Mouse (Mus musculus): ENCODE data around the gene Pigt.

Gene Pigt

GRCm38 (mm10) chr2:164496847-164497690, at the start of gene Pigt:
Pigt (plus strand) TSS chr2:164497520.
- DNase-seq (ENCODE audit: low read depth, low spot score): peak; percentile 68

DNA sequence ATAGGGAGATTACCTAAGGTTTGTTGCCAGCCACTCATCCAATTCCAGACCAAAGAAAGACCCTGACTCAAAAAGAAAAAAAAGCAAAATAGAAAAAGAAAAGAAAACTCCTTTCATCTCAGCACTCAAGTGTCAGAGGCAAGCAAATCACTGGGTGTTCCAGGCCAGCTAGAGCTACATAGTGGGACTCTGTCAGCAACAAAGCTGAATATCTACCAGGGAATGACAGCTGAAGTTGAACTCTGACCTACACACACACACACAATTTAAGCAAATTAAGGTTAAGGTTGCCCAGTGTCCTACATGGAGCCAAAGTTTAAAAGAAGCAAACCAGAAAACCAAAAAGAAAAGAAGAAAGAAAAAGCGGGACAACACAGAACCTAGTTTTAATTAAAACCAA, 49.2 kb upstream of the Pigt start:
- DNase-seq (ENCODE audit: low read depth, low spot score): no peak

- DNase-seq (ENCODE audit: low read depth, low spot score): no peak
Measured at GRCm38 (mm10) chr2:164448921-164449320, 48.4 kb upstream of the Pigt start.

DNA sequence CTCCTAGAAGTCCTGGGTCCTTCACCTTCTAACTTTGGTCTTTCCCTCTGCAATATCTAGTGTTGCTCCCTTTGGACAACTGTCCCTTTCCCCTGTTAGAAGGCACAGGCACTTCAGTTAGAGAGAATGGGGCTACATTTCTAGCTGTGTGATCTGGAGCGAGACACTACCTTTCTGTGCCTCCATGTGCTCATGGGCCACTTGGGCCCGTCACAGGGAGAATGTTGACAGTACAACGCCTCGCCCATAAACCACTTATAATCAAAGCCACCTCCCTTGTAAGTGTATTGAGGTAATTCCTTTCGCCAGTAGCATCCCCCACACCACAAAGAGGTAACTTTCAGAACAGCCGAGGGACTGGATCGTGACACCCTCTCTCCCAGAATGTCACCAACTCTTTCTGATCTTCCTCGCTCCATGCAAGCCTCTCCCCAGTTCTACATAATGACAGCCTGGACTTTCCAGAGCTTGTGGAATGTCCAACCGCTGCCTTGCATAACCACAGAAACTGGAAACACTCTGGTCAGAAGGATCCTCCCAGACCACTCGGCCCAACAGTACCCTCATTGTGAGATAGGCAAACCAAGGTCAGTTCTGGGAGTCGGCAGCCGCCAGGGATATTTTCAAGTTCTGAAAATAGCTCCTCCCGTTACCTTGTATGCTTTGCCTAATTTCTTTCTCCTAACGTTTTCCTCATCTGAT, 47.8 kb upstream of the Pigt start:
- no peak for DNase-seq (ENCODE audit: low read depth, low spot score)

GRCm38 (mm10) chr2:164452000-164452676, 45.2 kb upstream of the Pigt start:
- DNase-seq (ENCODE audit: low read depth, low spot score): no peak

- DNase-seq (ENCODE audit: low read depth, low spot score): no peak
Measured at GRCm38 (mm10) chr2:164453047-164453757, 44.1 kb upstream of the Pigt start.

DNA sequence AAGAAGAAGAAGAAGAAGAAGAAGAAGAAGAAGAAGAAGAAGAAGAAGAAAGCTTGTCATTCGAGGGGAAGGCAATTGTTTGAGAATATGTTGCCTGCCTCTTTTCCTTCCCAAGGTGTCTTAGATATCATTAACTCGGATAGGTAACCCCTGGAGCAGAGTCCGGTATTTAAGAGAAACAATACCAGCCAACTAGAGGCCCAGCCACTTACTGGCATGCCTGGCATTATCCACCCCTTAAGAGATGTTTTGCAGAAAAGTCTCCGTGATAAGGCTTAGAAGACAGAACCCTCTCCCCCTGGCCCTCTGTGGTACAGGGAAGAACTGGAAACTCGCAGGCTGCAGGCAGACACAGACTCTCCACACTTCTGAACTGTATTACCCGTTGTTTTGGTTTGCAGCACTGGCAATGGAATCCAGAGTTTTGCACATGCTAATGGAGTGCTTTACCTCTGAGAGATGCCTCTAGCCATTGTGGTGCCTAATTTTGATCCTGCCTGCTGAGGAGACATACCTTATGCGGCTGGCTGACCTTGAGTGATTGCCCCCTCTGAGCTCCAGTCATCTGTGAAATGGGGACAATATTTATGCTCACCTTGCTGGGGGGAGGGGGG, 43.3 kb upstream of the Pigt start:
- no peak for DNase-seq (ENCODE audit: low read depth, low spot score)

DNA sequence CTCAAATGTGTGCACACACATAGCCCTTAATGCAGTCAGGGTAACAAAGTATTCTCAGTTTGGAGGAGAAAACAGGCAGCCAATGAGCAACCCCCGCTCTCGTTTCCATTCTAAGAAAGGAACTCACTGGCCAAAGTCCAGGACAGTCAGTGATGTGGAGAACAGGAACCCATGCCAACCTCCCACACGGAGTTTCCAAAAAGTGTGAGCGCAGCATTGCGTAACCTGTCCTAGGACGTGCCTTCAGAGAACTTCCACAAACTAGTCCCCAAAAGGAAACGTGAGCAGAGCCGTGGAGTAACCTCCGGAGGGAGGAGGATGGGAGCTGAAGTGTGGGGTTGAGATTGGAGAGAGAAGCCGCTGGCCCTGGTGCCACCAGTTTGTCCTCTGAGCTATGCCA, 42.5 kb upstream of the Pigt start:
- DNase-seq (ENCODE audit: low read depth, low spot score): no peak

DNA sequence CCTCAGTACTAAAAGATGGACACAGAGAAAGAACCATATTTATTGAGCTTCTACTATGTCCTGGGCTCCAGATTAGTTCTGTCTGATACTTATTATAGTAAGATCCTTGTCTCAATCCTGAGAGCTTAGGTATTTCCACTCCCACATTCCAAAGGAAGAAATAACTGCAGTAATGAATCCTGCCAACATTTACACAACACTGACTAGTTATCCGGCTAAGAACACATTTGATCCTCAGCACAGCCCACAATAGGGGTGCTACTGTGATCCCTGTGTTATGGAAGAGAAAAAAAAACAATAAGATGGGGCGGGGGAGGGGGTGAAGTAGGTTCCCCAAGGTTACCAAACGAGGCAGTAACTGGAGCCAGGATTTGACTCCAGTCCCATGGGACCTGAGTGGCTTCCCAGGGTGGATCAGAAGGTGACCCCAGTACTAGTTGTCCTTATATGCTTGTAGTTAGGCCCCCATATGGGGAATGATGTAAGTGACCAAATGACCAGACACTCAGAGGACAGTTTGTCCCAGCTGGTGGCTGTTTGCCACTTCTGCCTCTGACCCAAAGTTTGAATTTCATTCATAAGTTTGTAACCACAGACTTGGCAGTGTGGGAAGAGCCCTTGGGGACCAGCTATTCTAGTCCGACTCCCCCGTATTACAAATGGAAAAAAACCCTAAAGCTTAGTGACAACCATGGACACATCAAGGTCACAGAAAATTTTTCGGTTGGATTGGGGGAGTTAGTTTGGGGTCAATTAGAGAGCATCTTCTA, 41.7 kb upstream of the Pigt start:
- DNase-seq (ENCODE audit: low read depth, low spot score): no peak

DNA sequence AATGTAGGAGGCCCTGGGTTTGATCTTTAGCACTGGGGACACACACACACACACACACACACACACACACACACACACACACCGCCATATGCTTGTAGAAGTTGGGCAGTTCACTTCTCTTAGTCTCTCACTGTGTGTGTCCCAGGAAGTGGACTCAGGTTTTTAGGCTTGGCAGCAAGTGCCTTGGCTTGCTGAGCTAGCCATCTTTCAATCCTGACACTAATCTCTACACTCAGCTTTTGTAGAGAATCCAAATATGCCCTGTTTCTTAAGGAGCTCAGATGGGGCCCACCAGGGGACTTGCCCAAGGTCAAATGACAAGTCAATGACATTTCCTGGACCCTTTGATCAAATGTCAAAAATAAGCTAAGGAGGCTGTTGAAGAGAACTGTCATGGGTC, 40.9 kb upstream of the Pigt start:
- DNase-seq (ENCODE audit: low read depth, low spot score): no peak

DNA sequence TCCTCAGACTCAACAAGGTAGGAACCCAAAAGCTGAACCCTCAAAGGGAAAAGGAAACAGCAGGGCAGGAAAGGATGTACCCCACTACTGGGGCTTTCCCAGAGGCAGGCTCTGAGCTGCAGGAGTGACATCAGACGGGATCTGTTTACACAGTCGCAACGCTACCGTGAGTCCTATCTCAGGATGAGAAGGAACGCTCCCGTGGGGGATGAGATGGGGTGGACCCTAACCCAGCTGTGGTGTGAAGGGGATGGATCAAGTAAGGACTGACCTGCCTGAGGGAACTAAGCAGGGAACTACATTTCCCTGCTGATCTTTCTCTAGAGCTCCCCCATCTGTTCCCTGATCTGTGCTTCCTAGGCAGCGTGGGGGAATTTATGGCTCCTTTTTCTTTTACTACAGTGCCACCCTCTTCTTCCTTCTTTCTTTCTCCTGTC, 40.4 kb upstream of the Pigt start, which contains the start of gene Sys1:
Sys1 (plus strand) TSS at position 101 of the 437 bp plus-strand sequence.
- DNase-seq (ENCODE audit: low read depth, low spot score): no peak

GRCm38 (mm10) chr2:164457942-164458341, 39.4 kb upstream of the Pigt start:
- no peak for DNase-seq (ENCODE audit: low read depth, low spot score)

- no peak for DNase-seq (ENCODE audit: low read depth, low spot score)
Measured at GRCm38 (mm10) chr2:164458535-164458934, 38.8 kb upstream of the Pigt start.

DNA sequence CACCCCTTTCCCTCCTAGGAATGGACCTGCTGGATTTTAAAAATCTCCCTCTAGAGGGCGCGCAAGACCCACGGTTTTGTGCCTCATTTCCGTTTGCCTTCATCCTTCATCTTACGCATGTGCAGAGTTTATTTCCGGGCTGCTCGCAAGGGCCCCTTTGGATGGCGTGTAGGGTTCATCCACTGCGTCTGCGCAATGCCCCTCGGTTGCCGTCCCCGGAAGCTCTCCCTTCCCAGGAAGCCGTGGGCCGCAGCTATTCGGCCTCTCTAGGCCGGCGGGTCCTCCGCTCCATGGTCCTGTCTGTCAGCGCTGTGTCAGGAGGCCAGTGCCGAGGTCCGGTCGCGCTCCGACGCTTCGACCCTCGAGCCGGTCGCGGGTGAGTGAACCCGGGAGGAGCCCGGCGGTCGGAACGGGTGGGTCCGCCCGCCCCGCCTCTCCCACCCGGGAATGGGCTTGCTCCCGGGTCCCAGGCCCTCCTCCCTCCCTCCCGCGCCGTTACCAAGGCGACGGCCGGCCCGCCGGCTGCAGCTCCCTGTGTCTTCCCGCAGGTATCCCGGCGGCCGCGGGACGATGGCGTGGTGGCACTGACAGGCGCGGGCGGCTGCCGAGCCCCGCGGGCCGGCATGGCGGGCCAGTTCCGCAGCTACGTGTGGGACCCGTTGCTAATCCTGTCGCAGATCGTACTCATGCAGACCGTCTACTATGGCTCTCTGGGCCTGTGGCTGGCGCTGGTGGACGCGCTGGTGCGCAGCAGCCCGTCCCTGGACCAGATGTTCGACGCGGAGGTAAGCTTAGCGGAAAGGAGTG, 36.4 kb upstream of the Pigt start, which contains the start of gene Gm20458:
Gm20458 (plus strand) TSS at position 223 of the 807 bp plus-strand sequence.
- peak; percentile 77 for DNase-seq (ENCODE audit: low read depth, low spot score)

DNA sequence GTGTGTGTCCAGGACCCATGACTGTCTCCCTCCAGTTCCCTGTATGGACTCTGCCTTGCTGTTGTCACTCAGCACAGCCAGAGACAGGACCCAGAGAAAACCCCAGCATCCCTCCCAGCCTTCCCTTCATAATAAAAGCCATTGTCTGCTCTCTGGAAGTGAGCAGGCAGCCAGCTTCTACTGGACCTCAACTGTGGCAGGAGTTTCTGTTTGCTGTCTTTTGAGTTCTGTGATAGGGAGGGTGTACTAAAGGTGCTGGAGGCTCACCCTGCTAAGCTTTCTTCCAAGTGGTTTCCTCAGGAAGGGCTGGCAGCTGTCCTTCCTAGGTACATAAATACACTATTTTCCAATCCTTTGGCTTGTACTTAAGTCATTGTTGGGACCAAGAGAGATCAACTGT, 32.2 kb upstream of the Pigt start:
- DNase-seq (ENCODE audit: low read depth, low spot score): no peak

DNA sequence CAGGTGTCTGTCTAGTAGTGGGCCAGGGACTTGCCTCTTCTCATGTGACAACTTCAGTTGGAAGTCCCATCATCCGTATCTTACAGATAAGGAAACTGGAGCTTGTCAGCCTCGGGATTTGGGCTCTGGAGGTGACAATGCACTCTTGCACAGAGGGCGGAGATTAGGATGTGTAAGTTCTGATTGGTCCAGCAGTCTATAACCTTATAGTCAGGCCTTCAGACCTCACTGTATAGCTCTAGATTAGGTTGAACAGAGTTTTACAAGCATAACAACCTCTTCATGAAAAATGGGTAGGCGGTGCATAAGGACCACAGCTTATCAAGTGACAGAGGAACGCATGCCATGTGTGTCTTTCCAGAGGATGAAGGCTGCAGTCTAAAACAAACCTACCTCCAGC, 30.5 kb upstream of the Pigt start:
- no peak for DNase-seq (ENCODE audit: low read depth, low spot score)

- DNase-seq (ENCODE audit: low read depth, low spot score): peak; percentile 22
Measured at GRCm38 (mm10) chr2:164470254-164470653, 27.1 kb upstream of the Pigt start.

GRCm38 (mm10) chr2:164473624-164474023, 23.7 kb upstream of the Pigt start, which contains the start of gene Trp53tg5:
Trp53tg5 (minus strand) TSS chr2:164473724.
- no peak for DNase-seq (ENCODE audit: low read depth, low spot score)

DNA sequence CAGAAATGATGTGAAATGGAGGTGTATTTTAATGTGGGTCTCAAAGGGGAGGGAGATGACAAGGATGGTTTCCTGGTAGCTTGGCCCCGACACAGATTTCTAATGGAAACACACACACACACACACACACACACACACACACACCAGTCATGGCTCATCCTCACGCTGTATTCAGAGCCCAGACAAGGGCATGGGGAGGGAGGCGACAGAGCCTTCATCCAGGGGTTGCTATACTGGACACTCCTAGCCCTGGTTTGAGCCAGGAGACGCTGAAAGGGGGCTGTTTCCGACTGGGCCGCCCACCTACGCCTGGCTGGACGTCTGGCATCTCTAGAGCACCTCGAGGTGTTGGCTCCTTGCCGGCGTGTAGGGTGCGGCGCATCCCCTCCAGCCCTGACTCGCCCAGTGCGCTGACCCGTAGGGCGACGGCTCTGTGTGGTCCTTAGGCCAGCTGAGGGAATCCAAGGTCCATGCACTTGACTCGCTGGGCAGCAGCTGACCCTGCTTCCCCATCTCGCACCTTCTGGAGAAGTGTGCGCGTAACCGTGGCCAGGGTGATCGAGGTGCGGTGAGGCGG, 11.6 kb upstream of the Pigt start, which contains the start of gene Dbndd2:
Dbndd2 (plus strand) TSS at position 426 of the 577 bp plus-strand sequence.
- DNase-seq (ENCODE audit: low read depth, low spot score): no peak

Measured in c-Kit-negative CD71-positive TER-119-positive erythroid progenitor cells, embryonic 14.5 days (primary cell).